Mouse (Mus musculus) limb, embryonic 13.5 days (tissue): ENCODE results near the gene Tarbp2. TPM values are rescaled to one million over a fixed set of nuclear protein-coding genes. Genes with fewer than 3 reads are reported as not detected.
A peak's percentile ranks its signal among the peaks of the same experiment; 100 is the strongest.

Experiments used
- ATAC-seq: fragments of 200-750 bp; cut with Nextera tagmentation; 2 replicates; pipeline ENCODE4 v1.8.0; 2017; ENCODE audit warnings: low read depth, moderate number of reproducible peaks, moderate TSS enrichment; ENCODE audit not compliant: low FRiP score
- H3K27ac ChIP-seq: fragments of 300-500 bp; sonication (generic); 2 replicates; pipeline ENCODE4 v1.5.1; 2015; ENCODE audit warnings: inconsistent platforms, mild to moderate bottlenecking, moderate library complexity
- H3K27me3 ChIP-seq: fragments of 300-500 bp; sonication (generic); 2 replicates; pipeline ENCODE4 v1.6.1; 2015; ENCODE audit warnings: mild to moderate bottlenecking, inconsistent platforms
- H3K36me3 ChIP-seq: fragments of 300-500 bp; sonication (generic); 2 replicates; pipeline ENCODE4 v1.6.1; 2015; ENCODE audit warnings: inconsistent platforms, mild to moderate bottlenecking, moderate library complexity
- H3K4me1 ChIP-seq: fragments of 300-500 bp; sonication (generic); 2 replicates; pipeline ENCODE4 v1.6.1; 2015; ENCODE audit warnings: inconsistent platforms
- H3K4me2 ChIP-seq: fragments of 300-500 bp; sonication (generic); replicated peaks from 2 replicates; pipeline ENCODE4 v1.6.1; 2015; ENCODE audit warnings: inconsistent platforms, mild to moderate bottlenecking, moderate library complexity
- H3K4me3 ChIP-seq: fragments of 300-500 bp; sonication (generic); 2 replicates; pipeline ENCODE4 v1.5.1; 2015; ENCODE audit warnings: moderate library complexity, mild to moderate bottlenecking, inconsistent platforms
- H3K9ac ChIP-seq: fragments of 300-500 bp; sonication (generic); 2 replicates; pipeline ENCODE4 v1.6.1; 2015; ENCODE audit warnings: mild to moderate bottlenecking, inconsistent platforms
- H3K9me3 ChIP-seq: fragments of 300-500 bp; sonication (generic); 2 replicates; pipeline ENCODE4 v1.6.1; 2016; ENCODE audit warnings: inconsistent platforms
- WGBS: fragments of 180-500 bp; shearing (Covaris S2); methylation state at CpG from one replicate; pipeline ENCODE4 v1.1.7; 2015; 5-methylcytosine and 5-hydroxymethylcytosine counted together
- polyA plus RNA-seq: library from polyadenylated mRNA; unstranded; fragments of >200 nt; fragmentation: Nextera tagmentation; extraction: Ambion mirVana; gene quantifications from 2 replicates; pipeline ENCODE4 v1.2.1, GENCODE M21; 2015

Tarbp2 gene
- polyA plus RNA-seq, 1 experiment from 2014 or later = 101 TPM

GRCm38 (mm10) chr15:102532106-102532900 lies 14.3 kb downstream of the Tarbp2 start:
- Histone ChIP-seq H3K27me3 (no peaks in the 10 kb centered on the region), H3K36me3 (peaks cover 93% of the 10 kb centered on the region), H3K4me1 (no peaks in the 10 kb centered on the region), H3K9ac (no peak overlapping the region), H3K9me3 (no peaks in the 10 kb centered on the region), H3K4me3 (no peak overlapping the region), H3K4me2 (no peak overlapping the region), H3K27ac (no peak overlapping the region)
- 93% methylated on average over 3 of the region's 3 CpGs for WGBS
- no peak for ATAC-seq

- Histone ChIP-seq H3K4me2 (no peak overlapping the region), H3K27me3 (no peaks in the 10 kb centered on the region), H3K27ac (no peak overlapping the region), H3K9me3 (no peaks in the 10 kb centered on the region), H3K9ac (no peak overlapping the region), H3K4me1 (no peaks in the 10 kb centered on the region), H3K36me3 (peaks cover 84% of the 10 kb centered on the region), H3K4me3 (no peak overlapping the region)
- no peak for ATAC-seq
- WGBS = 85% methylated on average over 7 of the region's 7 CpGs
Observed at GRCm38 (mm10) chr15:102533926-102534325, 15.9 kb downstream of the Tarbp2 start.

GRCm38 (mm10) chr15:102544801-102545200 lies 26.8 kb downstream of the Tarbp2 start:
- no peak overlapping the region for H3K27ac ChIP-seq
- no peaks in the 10 kb centered on the region for H3K9me3 ChIP-seq
- ATAC-seq = no peak
- 93% methylated on average over 4 of the region's 4 CpGs for WGBS
- H3K4me1 ChIP-seq = no peaks in the 10 kb centered on the region
- no peaks in the 10 kb centered on the region for H3K27me3 ChIP-seq
- no peak overlapping the region for H3K9ac ChIP-seq
- peaks cover 84% of the 10 kb centered on the region for H3K36me3 ChIP-seq
- H3K4me2 ChIP-seq = no peak overlapping the region
- no peak overlapping the region for H3K4me3 ChIP-seq

GRCm38 (mm10) chr15:102546246-102546645 lies 28.3 kb downstream of the Tarbp2 start:
- Histone ChIP-seq H3K4me2 (no peak overlapping the region), H3K9ac (no peak overlapping the region), H3K27me3 (no peaks in the 10 kb centered on the region), H3K9me3 (no peaks in the 10 kb centered on the region), H3K4me3 (no peak overlapping the region), H3K27ac (no peak overlapping the region), H3K4me1 (no peaks in the 10 kb centered on the region), H3K36me3 (peaks cover 82% of the 10 kb centered on the region)
- no peak for ATAC-seq
- WGBS = 93% methylated on average over 3 of the region's 3 CpGs

GRCm38 (mm10) chr15:102546677-102547427 lies 28.9 kb downstream of the Tarbp2 start:
- H3K9ac ChIP-seq = no peak overlapping the region
- no peaks in the 10 kb centered on the region for H3K27me3 ChIP-seq
- no peak overlapping the region for H3K4me2 ChIP-seq
- peak overlapping the region; percentile 17; the same call in 1 of the 2 replicates for H3K27ac ChIP-seq
- H3K9me3 ChIP-seq = no peaks in the 10 kb centered on the region
- H3K4me1 ChIP-seq = no peaks in the 10 kb centered on the region
- H3K4me3 ChIP-seq = no peak overlapping the region
- H3K36me3 ChIP-seq = peaks cover 84% of the 10 kb centered on the region
- no peak for ATAC-seq
- 79% methylated on average over 3 of the region's 3 CpGs for WGBS

- no peaks in the 10 kb centered on the region for H3K9me3 ChIP-seq
- peaks cover 84% of the 10 kb centered on the region for H3K36me3 ChIP-seq
- no peak overlapping the region for H3K4me3 ChIP-seq
- H3K4me1 ChIP-seq = no peaks in the 10 kb centered on the region
- no peaks in the 10 kb centered on the region for H3K27me3 ChIP-seq
- ATAC-seq = no peak
- H3K4me2 ChIP-seq = no peak overlapping the region
- H3K9ac ChIP-seq = no peak overlapping the region
- no peak overlapping the region for H3K27ac ChIP-seq
- 96% methylated on average over 3 of the region's 3 CpGs for WGBS
Observed at GRCm38 (mm10) chr15:102547478-102547877, 29.5 kb downstream of the Tarbp2 start.

GRCm38 (mm10) chr15:102552599-102552998 lies 34.6 kb downstream of the Tarbp2 start:
- no peak overlapping the region for H3K4me3 ChIP-seq
- H3K4me2 ChIP-seq = no peak overlapping the region
- ATAC-seq = no peak
- H3K4me1 ChIP-seq = no peaks in the 10 kb centered on the region
- H3K36me3 ChIP-seq = peaks cover 82% of the 10 kb centered on the region
- 96% methylated on average over 5 of the region's 5 CpGs for WGBS
- no peak overlapping the region for H3K9ac ChIP-seq
- H3K27ac ChIP-seq = no peak overlapping the region
- H3K9me3 ChIP-seq = no peaks in the 10 kb centered on the region
- no peaks in the 10 kb centered on the region for H3K27me3 ChIP-seq

- 88% methylated on average over 1 of the region's 1 CpGs for whole genome bisulfite sequencing
- ATAC-seq = no peak
- H3K27ac ChIP-seq = no peak overlapping the region
- H3K4me1 ChIP-seq = peaks cover 4% of the 10 kb centered on the region; the same call in 1 of the 2 replicates
- H3K4me2 ChIP-seq = no peak overlapping the region
- peaks cover 68% of the 10 kb centered on the region for H3K36me3 ChIP-seq
- no peak overlapping the region for H3K9ac ChIP-seq
- no peak overlapping the region for H3K4me3 ChIP-seq
- H3K27me3 ChIP-seq = no peaks in the 10 kb centered on the region
- H3K9me3 ChIP-seq = no peaks in the 10 kb centered on the region
Observed at GRCm38 (mm10) chr15:102555581-102555980, 37.6 kb downstream of the Tarbp2 start.

- Histone ChIP-seq H3K27ac (no peak overlapping the region), H3K9ac (no peak overlapping the region), H3K4me2 (no peak overlapping the region), H3K4me1 (peaks cover 4% of the 10 kb centered on the region; the same call in 1 of the 2 replicates), H3K9me3 (no peaks in the 10 kb centered on the region), H3K36me3 (peaks cover 60% of the 10 kb centered on the region), H3K4me3 (no peak overlapping the region), H3K27me3 (no peaks in the 10 kb centered on the region)
- no peak for ATAC-seq
Observed at GRCm38 (mm10) chr15:102557580-102557979, 39.6 kb downstream of the Tarbp2 start.

- 89% methylated on average over 1 of the region's 1 CpGs for WGBS
- H3K9ac ChIP-seq = no peak overlapping the region
- no peak for ATAC-seq
- H3K4me2 ChIP-seq = no peak overlapping the region
- peaks cover 6% of the 10 kb centered on the region; the same call in 1 of the 2 replicates for H3K4me1 ChIP-seq
- H3K4me3 ChIP-seq = no peak overlapping the region
- H3K9me3 ChIP-seq = no peaks in the 10 kb centered on the region
- H3K36me3 ChIP-seq = peaks cover 31% of the 10 kb centered on the region
- no peaks in the 10 kb centered on the region for H3K27me3 ChIP-seq
- no peak overlapping the region for H3K27ac ChIP-seq
Observed at GRCm38 (mm10) chr15:102562491-102562890, 44.5 kb downstream of the Tarbp2 start.

- no peaks in the 10 kb centered on the region for H3K27me3 ChIP-seq
- no peak overlapping the region for H3K9ac ChIP-seq
- H3K4me2 ChIP-seq = no peak overlapping the region
- H3K4me3 ChIP-seq = no peak overlapping the region
- 51% methylated on average over 3 of the region's 3 CpGs for WGBS
- H3K4me1 ChIP-seq = peaks cover 6% of the 10 kb centered on the region; the same call in 1 of the 2 replicates
- ATAC-seq = no peak
- H3K27ac ChIP-seq = no peak overlapping the region
- no peaks in the 10 kb centered on the region for H3K9me3 ChIP-seq
- peaks cover 31% of the 10 kb centered on the region for H3K36me3 ChIP-seq
Observed at GRCm38 (mm10) chr15:102563061-102563460, 45.1 kb downstream of the Tarbp2 start.

- Histone ChIP-seq H3K4me3 (no peak overlapping the region), H3K27ac (no peak overlapping the region), H3K4me1 (0 out of 2 replicates have a peak, but pooled peaks cover 2% of the 10 kb centered on the region), H3K4me2 (no peak overlapping the region), H3K9me3 (no peaks in the 10 kb centered on the region), H3K36me3 (peaks cover 31% of the 10 kb centered on the region), H3K27me3 (no peaks in the 10 kb centered on the region), H3K9ac (no peak overlapping the region)
- no peak for ATAC-seq
- WGBS = 42% methylated on average over 5 of the region's 5 CpGs
Observed at GRCm38 (mm10) chr15:102563681-102564080, 45.7 kb downstream of the Tarbp2 start.
